Mouse (Mus musculus): ENCODE results near the gene Rap1gap2. TPM values are rescaled to one million over a fixed set of nuclear protein-coding genes. Genes with fewer than 3 reads are reported as not detected.

Rap1gap2 gene
- polyA plus RNA-seq, 1 experiment from 2014 or later = 1.4 TPM

DNA sequence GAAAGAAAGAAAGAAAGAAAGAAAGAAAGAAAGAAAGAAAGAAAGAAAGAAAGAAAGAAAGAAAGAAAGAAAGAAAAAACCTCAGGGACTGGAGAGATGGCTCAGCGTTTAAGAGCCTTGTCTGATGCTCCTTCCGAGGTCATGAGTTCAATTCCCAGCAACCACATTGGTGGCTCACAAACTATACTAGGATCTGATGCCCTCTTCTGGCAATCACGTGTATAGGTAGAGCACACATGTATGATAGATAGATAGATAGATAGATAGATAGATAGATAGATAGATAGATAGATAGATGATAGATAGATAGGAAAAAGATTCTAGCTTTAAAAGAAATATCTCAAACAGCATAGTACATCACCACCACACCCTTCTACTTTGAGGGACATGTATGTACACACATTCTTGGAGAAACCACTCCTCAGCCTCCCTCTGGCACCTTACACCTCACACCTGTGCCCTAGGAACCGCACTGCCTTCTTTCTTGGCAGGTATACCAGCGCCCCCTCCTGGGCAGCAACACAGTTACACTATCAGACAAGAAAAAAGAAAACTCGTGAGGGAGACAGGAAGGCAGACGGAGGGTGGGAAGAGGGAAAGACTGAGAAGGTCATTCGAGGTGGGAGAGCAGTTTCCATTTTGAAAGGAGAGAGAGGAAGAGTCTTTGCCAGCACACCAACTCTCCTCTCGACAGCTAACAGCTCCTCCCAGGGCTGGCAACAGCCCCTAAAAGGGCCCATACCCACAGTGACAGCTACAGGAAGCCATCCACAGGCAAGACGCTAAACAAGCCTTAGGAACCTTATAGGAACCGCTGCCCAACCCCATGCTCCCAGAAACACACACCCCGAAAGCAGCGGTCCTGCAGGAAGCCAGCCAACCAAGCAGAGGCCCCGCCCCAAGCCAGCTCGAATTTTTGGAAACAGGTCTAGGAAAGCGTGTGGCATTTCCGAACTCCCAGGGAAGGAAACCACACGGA is 84.2 kb downstream of the Rap1gap2 start:
- Histone ChIP-seq H3K4me1 (peaks cover 33% of the 10 kb centered on the region), H3K27me3 (replicated peaks) (peaks cover 54% of the 10 kb centered on the region), H3K4me2 (peak overlapping the region; percentile 47), H3K36me3 (no peaks in the 10 kb centered on the region), H3K4me3 (0 out of 2 replicates have a peak overlapping the region, but pooled peaks have one; percentile 2), H3K9me3 (replicated peaks) (no peaks in the 10 kb centered on the region), H3K9ac (no peak overlapping the region), H3K27ac (no peak overlapping the region)
- no peak for ATAC-seq
- 16% methylated on average over 18 of the region's 18 CpGs for WGBS (ENCODE audit: insufficient replicate concordance)

DNA sequence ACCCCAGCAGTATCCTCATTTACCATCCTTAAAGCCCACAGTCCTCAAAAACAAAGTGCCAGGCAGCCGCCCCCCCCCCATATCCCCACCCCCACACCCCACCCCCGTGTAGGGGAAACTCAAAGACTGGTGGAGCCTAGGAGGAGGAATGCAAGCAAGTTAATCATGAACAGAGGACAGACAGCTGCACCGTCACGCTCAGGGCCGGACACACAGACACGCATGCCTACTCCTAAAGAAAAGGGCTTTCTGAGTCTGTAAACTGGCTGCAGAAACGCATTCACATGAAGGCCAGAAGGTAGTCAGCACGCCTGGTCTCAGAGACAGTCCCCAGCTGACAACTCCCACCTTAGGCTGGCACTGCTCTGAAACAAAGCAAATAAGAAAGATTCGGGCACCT is 85.1 kb downstream of the Rap1gap2 start:
- Histone ChIP-seq H3K4me2 (no peak overlapping the region), H3K9me3 (replicated peaks) (no peaks in the 10 kb centered on the region), H3K4me1 (peaks cover 27% of the 10 kb centered on the region), H3K4me3 (no peak overlapping the region), H3K27me3 (replicated peaks) (peaks cover 54% of the 10 kb centered on the region), H3K36me3 (no peaks in the 10 kb centered on the region), H3K9ac (no peak overlapping the region), H3K27ac (no peak overlapping the region)
- no peak for ATAC-seq
- WGBS (ENCODE audit: insufficient replicate concordance) = 56% methylated on average over 9 of the region's 9 CpGs

DNA sequence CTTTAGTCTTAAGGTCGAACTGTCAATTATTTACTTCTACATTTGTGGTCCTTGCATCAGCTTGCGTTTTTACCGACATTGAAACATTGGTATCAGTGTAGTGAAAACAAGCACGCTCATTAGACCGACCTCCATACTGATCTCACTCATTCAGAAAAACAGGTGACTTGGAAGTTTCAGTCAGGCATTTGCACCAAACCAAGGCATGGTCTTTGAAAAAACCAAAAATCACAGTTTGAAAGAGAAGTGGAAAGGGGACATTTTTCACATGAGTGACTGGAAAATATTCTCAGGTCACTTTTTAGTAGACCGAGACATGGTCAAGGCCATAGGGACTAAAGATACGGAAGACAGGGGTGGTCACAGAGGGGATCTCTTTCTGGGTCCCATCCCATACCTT is 85.5 kb downstream of the Rap1gap2 start:
- H3K36me3 ChIP-seq = no peaks in the 10 kb centered on the region
- no peak overlapping the region for H3K4me2 ChIP-seq
- no peak for ATAC-seq

DNA sequence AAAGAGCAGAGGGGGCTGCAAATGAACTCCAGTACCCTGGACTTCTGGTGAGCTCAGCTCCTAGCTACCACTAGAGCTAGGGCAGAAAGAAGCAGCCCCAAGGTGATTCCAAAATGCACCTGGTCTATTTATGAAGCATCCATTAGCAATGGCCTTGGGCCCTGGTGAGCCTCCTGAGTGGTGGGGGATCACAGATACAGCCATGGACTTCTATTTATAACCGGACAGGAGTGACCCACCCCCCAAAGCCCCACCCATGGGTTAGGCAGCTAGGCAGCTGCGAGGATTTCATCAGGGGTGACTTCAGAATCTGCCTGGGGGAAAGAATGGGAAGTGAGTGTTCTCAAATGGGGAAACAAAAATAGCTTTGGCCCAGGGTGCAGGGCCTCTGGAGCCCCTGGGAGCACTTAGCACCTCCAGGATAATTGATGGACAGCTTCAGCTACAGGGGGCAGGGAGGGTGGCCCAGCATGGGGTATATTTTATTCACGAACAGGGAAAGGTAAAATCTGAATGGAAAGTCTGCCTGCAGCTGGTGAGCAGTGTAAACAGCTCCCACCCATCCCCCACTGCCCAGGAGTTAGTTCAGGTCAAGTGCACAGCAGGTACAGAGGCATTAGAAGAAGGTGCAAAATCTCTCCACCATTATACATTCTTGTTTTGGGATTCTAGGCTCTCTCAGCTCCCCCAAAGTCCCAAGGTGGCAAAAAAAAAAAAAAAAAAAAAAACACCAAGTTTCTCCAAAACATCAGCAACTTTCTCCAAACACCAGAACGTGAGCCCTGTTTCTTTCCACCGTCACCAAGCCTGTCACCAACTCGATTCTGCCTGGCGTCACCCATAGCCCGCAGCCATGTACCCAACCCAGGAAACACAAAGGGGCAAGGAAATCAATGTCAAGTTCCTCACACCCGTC is 86.4 kb downstream of the Rap1gap2 start:
- no peak for ATAC-seq
- WGBS (ENCODE audit: insufficient replicate concordance) = 43% methylated on average over 9 of the region's 9 CpGs
- no peaks in the 10 kb centered on the region for H3K9me3 ChIP-seq (replicated peaks)
- H3K36me3 ChIP-seq = no peaks in the 10 kb centered on the region
- peaks cover 63% of the 10 kb centered on the region for H3K27me3 ChIP-seq (replicated peaks)
- no peak overlapping the region for H3K4me2 ChIP-seq
- H3K9ac ChIP-seq = no peak overlapping the region
- peaks cover 27% of the 10 kb centered on the region for H3K4me1 ChIP-seq
- H3K4me3 ChIP-seq = no peak overlapping the region
- no peak overlapping the region for H3K27ac ChIP-seq

More for the DNA sequence above, 85.5 kb downstream of the Rap1gap2 start:
- Histone ChIP-seq H3K4me3 (no peak overlapping the region), H3K4me1 (peaks cover 27% of the 10 kb centered on the region), H3K9ac (no peak overlapping the region), H3K27me3 (replicated peaks) (peaks cover 55% of the 10 kb centered on the region), H3K27ac (no peak overlapping the region), H3K9me3 (replicated peaks) (no peaks in the 10 kb centered on the region)
- 69% methylated on average over 7 of the region's 7 CpGs for WGBS (ENCODE audit: insufficient replicate concordance)

DNA sequence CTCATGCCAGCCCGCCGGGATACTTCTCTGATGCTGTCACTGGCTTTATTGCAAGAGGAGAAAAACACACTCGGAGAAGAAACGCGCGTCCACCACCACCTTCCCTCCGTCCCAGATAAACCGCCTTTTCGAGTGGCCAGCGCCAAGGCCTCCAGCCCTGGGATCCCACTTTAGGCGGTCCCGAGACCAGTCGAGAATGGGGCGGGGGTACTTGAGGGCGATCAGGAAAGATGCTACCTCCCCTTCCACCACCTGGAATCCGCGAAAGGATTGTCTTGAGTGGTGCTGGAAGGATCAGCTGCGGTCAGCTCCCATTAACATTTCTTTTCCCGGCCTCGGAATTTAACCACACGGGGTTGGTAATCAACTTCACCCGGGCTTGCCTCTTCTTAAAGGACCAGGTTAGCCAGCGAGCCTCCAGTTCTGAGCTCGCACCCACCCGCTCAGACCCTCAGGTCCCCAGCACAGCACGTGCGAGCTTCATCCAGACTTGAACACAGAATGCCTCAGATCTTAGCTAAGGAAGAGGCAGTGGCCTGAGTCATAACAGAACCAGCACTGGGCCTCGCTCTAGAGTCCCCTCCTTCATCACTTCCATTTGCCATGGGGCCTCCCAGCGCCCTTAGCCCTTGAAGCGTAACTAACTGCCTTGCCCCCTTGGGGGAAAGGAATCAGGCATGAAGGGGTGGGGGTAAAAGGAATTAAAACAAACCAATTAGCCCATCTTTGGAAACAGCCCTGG is 87.3 kb downstream of the Rap1gap2 start:
- H3K9ac ChIP-seq = no peak overlapping the region
- 9% methylated on average over 30 of the region's 30 CpGs for WGBS (ENCODE audit: insufficient replicate concordance)

DNA sequence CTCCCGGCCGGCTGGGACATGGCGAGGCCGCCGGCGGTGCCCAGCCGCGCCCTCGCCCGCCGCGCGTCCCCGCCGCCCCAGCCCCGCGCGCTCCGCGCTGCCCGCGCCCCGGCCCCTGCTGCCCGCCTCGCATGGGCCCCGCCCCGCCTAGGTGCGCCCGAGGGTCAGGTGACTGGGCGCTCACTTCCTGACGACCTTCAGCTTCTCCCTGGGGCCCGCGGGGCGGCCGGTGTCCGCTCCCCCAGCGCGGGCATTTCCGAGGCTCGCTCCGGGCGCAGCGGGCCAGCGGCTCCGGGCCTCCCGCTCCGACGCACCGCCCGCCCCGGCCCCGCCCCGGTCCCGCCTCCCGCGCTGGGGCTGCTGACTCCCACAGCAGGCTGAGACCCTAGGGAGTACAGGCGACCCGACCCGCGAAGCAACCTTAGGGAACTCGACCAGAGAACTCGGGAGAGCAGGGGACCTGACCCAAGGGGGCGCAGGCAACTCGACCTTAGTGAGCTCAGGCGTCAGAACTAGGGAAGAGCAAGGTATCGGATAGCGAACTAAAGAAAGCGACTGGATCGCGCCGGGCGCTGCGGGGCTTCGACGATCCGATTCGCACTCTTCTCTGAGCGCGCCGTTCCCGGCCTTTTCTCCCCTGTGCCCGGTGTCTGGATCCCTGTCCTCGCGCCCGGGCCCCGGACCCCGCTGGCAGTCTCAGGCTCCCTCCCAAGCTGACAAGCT is 88.1 kb downstream of the Rap1gap2 start:
- Histone ChIP-seq H3K36me3 (no peaks in the 10 kb centered on the region), H3K27ac (no peak overlapping the region), H3K4me2 (peak overlapping the region; percentile 82), H3K27me3 (replicated peaks) (peaks cover 65% of the 10 kb centered on the region), H3K9me3 (replicated peaks) (no peaks in the 10 kb centered on the region), H3K4me1 (peaks cover 27% of the 10 kb centered on the region), H3K9ac (peak overlapping the region; percentile 35), H3K4me3 (peak overlapping the region; percentile 60)
- ATAC-seq = peak; percentile 65
- under 1% methylated on average over 60 of the region's 87 CpGs for WGBS (ENCODE audit: insufficient replicate concordance)

More for the DNA sequence above, 87.3 kb downstream of the Rap1gap2 start:
- H3K9me3 ChIP-seq (replicated peaks) = no peaks in the 10 kb centered on the region
- peak overlapping the region; percentile 82 for H3K4me2 ChIP-seq
- H3K27ac ChIP-seq = no peak overlapping the region
- no peaks in the 10 kb centered on the region for H3K36me3 ChIP-seq
- peak overlapping the region; percentile 60 for H3K4me3 ChIP-seq
- peaks cover 27% of the 10 kb centered on the region for H3K4me1 ChIP-seq
- no peak for ATAC-seq
- peaks cover 65% of the 10 kb centered on the region for H3K27me3 ChIP-seq (replicated peaks)

DNA sequence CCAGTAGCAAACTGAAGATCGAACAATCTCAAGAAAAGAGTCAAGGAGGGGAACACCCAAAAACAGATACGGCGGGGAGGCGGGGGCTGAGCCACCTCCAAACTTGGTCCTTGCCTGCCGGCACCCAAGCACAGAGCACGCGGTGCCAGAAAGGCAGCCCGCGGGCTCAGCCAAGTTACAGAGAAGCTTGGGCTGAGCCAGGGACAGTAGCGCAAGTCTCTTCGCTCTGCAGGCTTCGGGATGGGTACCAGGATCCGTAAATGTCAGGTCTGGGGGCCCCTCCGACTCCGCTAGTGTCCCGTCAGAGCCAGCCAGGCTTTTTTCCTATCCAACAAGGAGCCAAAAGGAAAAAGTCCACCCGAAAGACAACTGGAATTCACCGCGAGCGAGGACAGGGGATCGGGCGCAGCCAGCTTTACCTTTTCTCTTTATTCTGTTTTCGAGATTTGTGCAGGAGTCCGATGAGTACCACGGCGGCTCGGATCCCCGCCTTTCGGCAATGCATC is 88.7 kb downstream of the Rap1gap2 start:
- peak overlapping the region; percentile 60 for H3K4me3 ChIP-seq
- no peak overlapping the region for H3K27ac ChIP-seq
- no peak for ATAC-seq
- H3K9ac ChIP-seq = peak overlapping the region; percentile 19; the same call in 1 of the 2 replicates
- H3K9me3 ChIP-seq (replicated peaks) = no peaks in the 10 kb centered on the region
- H3K27me3 ChIP-seq (replicated peaks) = peaks cover 68% of the 10 kb centered on the region
- peak overlapping the region; percentile 82 for H3K4me2 ChIP-seq
- 1% methylated on average over 29 of the region's 29 CpGs for WGBS (ENCODE audit: insufficient replicate concordance)
- no peaks in the 10 kb centered on the region for H3K36me3 ChIP-seq
- peaks cover 27% of the 10 kb centered on the region for H3K4me1 ChIP-seq

DNA sequence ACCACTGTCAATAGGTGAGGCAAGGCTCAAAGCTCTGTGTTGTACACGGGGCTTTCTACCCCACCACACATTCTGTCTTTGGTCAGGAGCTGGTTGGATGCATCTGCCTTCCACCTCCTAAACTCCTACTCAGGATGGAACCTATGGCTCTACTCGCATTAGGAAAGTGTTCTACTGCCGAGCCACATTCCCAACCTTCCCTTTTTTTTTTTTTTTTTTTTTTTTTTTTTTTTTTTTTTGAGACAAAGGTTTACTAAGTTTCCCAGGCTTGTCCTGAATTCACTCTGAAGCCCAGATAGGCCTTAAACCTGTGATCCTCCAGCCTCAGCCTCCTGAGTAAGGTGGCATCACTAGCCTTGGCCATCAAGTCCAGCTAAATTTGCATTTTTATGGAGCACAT is 90.5 kb downstream of the Rap1gap2 start:
- no peaks in the 10 kb centered on the region for H3K9me3 ChIP-seq (replicated peaks)
- ATAC-seq = no peak
- whole genome bisulfite sequencing (ENCODE audit: insufficient replicate concordance) = 63% methylated on average over 3 of the region's 3 CpGs
- no peaks in the 10 kb centered on the region for H3K36me3 ChIP-seq
- no peak overlapping the region for H3K27ac ChIP-seq
- peaks cover 62% of the 10 kb centered on the region for H3K27me3 ChIP-seq (replicated peaks)
- H3K4me2 ChIP-seq = no peak overlapping the region
- peaks cover 22% of the 10 kb centered on the region for H3K4me1 ChIP-seq
- H3K4me3 ChIP-seq = no peak overlapping the region
- no peak overlapping the region for H3K9ac ChIP-seq

DNA sequence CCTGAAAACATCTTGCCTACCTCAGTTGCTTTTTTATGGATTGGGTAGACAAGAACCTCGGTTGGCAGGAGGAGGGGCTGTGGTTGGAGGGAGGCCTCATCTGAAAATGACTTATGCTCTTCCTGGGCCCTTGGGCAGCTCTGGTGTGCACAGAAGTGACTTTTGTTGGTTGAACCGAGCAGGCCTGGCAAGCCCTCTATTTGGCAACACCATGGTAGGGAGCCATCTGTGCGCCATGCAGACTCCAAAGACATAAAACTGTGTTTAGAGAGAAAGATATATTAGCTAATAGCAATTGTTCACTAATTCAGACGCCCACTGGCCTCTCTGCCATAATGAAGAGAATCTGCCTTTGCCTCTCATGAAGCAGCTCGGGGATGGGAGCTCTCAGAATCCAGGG is 94.6 kb downstream of the Rap1gap2 start:
- peaks cover 21% of the 10 kb centered on the region for H3K27me3 ChIP-seq (replicated peaks)
- ATAC-seq = no peak
- WGBS (ENCODE audit: insufficient replicate concordance) = 51% methylated on average over 5 of the region's 5 CpGs
- no peak overlapping the region for H3K9ac ChIP-seq
- H3K27ac ChIP-seq = no peak overlapping the region
- H3K4me3 ChIP-seq = no peak overlapping the region
- H3K4me1 ChIP-seq = peaks cover 7% of the 10 kb centered on the region; the same call in 1 of the 2 replicates
- H3K4me2 ChIP-seq = no peak overlapping the region
- H3K9me3 ChIP-seq (replicated peaks) = no peaks in the 10 kb centered on the region
- no peaks in the 10 kb centered on the region for H3K36me3 ChIP-seq

DNA sequence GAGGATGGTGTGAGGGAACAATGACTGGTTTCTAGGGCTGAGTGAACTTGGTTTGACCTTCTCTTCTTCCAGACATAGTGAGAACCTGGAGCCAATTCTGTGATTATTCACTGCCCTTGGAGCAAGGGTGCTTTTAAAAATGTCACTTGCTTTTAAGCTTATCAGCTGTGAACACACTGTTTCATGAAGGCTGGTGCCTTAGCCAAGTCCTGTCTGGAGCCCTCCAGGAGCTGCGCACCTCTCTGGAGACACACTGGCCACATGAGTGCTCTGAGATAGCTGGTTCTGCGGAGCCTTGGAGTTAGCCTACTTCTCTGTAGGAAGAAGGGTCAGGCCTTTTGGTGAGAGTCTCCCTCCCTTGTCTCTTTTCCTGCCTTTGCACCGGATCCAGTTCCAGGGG is 95.7 kb downstream of the Rap1gap2 start:
- Histone ChIP-seq H3K4me2 (no peak overlapping the region), H3K9ac (no peak overlapping the region), H3K9me3 (replicated peaks) (no peaks in the 10 kb centered on the region), H3K4me1 (peaks cover 7% of the 10 kb centered on the region; the same call in 1 of the 2 replicates), H3K27me3 (replicated peaks) (peaks cover 12% of the 10 kb centered on the region; the same call in 1 of the 2 replicates), H3K4me3 (no peak overlapping the region), H3K27ac (no peak overlapping the region), H3K36me3 (no peaks in the 10 kb centered on the region)
- no peak for ATAC-seq
- WGBS (ENCODE audit: insufficient replicate concordance) = 43% methylated on average over 3 of the region's 3 CpGs
